Mouse (Mus musculus): ENCODE results near the gene Rfx4. TPM values are rescaled to one million over a fixed set of nuclear protein-coding genes. Genes with fewer than 3 reads are reported as not detected.
A peak's percentile ranks its signal among the peaks of the same experiment; 100 is the strongest.

Rfx4 gene
- total RNA-seq (2014; fragmentation: Nextera tagmentation) (not detected in 2 replicates), total RNA-seq (2017) (not detected in 2 replicates)

DNA sequence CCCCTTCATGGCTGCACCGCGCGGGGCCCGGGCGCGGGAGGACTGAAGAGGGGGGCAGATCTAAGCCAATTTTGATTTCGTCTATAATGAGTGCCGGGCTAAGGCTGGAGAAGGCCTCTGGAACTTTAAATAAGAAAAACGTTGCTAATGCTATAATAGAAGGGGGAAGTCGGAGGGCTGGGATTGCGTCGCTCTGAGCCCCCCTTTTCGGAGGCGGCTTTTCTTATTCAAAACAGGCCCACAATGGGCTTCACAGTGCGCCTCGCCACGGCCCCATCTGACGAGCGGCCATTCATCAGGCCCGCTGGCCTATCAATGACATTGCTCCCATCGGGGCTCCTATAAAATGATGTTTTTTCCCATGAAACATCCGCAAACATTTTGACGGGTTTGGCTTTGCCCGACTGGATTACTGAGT is at the start of gene Rfx4:
Rfx4 (plus strand) TSS at position 277 of the 418 bp plus-strand sequence.
- 0 out of 2 replicates have a peak, but pooled peaks have one; percentile 12 for ATAC-seq (replicated peaks; ENCODE audit: poor library complexity, severe bottlenecking)

- no peak for ATAC-seq (replicated peaks; ENCODE audit: poor library complexity, severe bottlenecking)
Observed at GRCm38 (mm10) chr10:84706543-84706942, 49.3 kb upstream of the Rfx4 start.

DNA sequence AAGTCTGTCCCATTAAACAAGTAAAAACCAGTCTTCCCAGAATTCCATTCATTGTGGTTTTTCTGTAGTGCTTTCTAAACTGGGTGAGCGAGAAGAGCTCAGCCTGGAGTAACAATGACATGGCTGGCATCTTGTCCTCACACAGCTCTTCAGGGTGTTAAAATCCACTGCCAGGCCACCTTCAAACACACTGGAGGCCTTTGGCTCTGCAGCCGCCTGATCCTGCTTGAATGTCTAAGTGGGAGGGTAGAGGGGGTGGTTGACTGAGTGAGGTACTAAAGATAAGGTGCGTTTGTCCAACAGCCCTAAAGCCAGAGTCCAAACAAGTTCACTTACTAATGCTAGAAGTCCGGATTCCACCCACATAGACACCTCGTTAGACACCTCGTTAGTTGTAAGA is 48.6 kb upstream of the Rfx4 start:
- no peak for ATAC-seq (replicated peaks; ENCODE audit: poor library complexity, severe bottlenecking)

DNA sequence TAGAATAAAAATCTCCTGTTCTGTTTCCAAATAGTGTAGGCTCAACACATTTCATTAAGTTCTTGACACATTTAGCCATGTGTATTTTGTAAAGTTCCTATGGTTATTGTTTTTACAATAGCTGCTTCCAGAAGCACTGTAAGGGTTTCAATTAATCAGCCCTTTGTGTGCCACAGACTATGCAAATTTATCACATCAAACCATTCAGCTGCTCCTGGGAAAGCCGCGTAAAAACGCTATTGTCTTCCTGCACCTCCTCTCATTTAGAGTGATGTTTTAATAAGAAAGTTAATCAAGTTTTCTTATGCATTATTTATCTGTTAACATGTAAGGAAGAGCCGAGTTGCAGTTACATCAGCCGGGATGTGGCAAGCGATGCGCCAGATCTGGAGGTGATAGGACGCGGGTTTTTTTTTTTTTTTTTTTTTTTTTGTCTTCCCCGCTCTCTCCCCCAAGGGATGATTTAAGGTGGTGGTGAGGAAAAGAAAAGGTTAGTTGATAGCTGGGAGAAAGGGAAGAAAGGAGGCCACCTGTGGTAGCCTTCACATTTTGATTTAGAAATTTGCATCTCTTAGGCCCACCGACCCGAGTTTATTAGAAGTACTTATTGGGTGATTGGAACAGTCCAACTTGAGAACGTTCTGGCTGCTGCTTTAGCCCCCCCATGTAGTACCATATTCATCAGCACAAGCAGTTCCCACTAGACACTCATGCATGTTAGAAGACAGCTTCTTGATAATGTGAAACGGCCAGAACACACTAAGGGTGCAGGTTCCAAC is 47.9 kb upstream of the Rfx4 start:
- ATAC-seq (replicated peaks; ENCODE audit: poor library complexity, severe bottlenecking): no peak

DNA sequence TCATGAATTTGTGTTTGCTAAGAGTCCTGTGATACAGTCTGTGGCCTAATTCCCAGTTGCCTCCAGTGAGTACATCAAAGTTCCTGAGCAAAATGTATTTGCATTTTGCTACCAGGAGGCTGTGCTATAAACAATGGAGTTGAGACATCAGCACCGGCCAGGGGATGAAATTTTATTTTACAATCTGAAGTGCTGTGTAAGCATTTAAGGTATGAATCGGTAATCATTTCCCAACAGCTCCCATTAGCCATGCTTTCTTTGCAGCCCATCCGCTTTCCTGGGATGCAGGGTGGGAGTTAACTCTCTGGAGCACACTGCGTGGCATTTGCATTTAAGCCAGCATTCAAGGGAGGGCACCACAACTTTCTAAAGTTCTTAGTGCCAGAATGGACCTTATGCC is 45.7 kb upstream of the Rfx4 start:
- no peak for ATAC-seq (replicated peaks; ENCODE audit: poor library complexity, severe bottlenecking)

- no peak for ATAC-seq (replicated peaks; ENCODE audit: poor library complexity, severe bottlenecking)
Observed at GRCm38 (mm10) chr10:84710827-84711226, 45.0 kb upstream of the Rfx4 start.

DNA sequence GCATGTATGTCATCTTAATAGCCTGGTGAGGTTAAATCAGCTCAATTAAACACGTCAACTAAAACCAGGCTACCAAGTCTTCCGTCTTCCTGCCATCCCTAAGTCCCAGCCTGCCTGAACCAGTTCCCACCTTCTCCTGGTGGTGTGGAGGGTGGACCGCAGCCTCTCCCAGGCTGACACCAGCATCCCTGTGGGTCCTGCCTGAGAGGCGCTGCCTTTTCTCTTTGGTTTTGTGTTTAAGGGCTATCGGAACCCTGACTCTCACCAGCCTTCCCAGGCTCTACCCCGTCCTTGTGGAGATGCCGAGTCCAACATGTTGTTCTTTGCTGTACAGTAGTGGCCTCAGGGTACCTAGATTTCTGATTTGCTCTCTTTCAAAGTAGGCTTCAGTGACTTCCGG is 44.4 kb upstream of the Rfx4 start:
- ATAC-seq (replicated peaks; ENCODE audit: poor library complexity, severe bottlenecking): no peak

DNA sequence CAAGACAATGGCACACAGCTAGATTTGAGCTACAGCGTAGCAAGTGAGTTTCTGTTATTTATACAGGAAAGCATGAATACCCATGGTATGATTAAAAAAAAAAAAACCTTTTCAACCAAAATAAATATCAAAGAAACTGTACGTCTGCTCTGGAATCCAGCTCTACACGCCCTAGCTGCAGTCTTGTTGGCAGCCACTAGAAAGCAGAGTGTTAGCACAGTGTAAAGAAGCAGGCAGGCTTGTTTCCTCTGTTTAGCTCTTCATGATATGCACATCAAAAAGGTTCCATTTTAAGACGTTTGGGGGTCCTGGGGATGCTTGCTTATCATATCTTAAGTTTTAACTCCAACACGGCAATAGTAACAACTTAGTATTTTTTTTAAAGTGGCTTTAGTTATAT is 43.9 kb upstream of the Rfx4 start:
- no peak for ATAC-seq (replicated peaks; ENCODE audit: poor library complexity, severe bottlenecking)

DNA sequence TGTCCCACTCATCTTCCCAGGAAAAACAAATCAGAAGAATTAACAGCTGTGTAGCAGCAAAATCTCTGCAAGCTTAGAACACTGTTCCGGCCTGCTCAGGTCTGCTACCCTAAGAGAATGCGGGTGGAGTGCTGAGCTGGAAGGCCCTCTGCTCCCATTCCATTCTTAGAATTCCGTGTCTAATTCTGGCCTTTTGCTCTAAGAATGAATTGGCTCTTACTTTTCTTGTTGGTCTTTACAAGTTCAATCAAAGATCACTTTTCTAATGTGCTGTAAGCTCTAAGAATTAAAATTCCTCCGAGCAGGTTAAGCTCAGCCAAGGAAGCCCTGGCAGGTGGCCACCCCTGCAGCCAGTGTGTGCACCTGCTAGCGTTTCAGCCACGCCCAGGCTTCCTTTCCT is 43.3 kb upstream of the Rfx4 start:
- ATAC-seq (replicated peaks; ENCODE audit: poor library complexity, severe bottlenecking): no peak

DNA sequence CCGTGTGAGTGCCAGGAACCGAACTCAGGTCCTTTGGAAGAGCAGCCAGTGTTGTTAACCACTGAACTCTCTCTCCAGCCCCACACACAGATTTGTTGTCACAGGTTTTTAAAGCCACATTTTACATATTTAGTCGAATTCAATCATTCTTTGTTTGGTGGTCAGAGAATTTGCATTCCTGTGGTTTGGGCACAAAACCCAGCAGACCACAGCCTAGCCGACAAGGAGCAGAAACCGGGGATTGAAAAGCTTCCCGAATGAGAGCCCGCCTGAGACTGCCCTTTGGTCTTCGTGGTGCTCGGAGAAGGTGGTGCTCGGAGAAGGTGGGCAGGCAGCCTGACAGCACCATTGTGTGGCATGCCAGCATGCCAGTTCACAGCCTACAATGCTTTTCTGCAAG is 42.8 kb upstream of the Rfx4 start:
- ATAC-seq (replicated peaks; ENCODE audit: poor library complexity, severe bottlenecking): no peak

GRCm38 (mm10) chr10:84715639-84716038 is 40.2 kb upstream of the Rfx4 start:
- ATAC-seq (replicated peaks; ENCODE audit: poor library complexity, severe bottlenecking): no peak

GRCm38 (mm10) chr10:84716581-84716980 is 39.3 kb upstream of the Rfx4 start:
- no peak for ATAC-seq (replicated peaks; ENCODE audit: poor library complexity, severe bottlenecking)

DNA sequence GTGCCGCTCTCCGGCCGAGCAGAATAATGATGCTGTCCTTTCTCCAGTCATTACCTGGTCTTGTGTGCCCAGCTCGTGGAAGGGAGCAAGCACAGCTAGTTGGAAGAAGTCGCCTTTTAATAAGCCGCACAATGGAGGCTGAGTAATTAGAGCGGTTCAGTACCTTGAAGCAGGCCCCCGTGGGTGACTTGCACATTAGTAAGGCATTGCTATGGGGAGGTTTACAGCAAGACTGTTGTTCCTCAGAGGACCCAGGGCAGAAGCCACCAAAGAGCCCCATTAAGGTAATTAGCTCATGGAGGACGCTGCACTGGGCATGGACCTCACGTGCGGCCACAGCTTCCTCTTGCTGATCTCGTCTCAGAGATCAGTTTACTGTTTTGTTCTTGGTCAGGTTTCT is 33.2 kb upstream of the Rfx4 start:
- ATAC-seq (replicated peaks; ENCODE audit: poor library complexity, severe bottlenecking): no peak

GRCm38 (mm10) chr10:84727005-84727404 is 28.9 kb upstream of the Rfx4 start:
- ATAC-seq (replicated peaks; ENCODE audit: poor library complexity, severe bottlenecking): no peak

GRCm38 (mm10) chr10:84727760-84728159 is 28.1 kb upstream of the Rfx4 start:
- no peak for ATAC-seq (replicated peaks; ENCODE audit: poor library complexity, severe bottlenecking)

- ATAC-seq (replicated peaks; ENCODE audit: poor library complexity, severe bottlenecking): no peak
Observed at GRCm38 (mm10) chr10:84730078-84730477, 25.8 kb upstream of the Rfx4 start.

DNA sequence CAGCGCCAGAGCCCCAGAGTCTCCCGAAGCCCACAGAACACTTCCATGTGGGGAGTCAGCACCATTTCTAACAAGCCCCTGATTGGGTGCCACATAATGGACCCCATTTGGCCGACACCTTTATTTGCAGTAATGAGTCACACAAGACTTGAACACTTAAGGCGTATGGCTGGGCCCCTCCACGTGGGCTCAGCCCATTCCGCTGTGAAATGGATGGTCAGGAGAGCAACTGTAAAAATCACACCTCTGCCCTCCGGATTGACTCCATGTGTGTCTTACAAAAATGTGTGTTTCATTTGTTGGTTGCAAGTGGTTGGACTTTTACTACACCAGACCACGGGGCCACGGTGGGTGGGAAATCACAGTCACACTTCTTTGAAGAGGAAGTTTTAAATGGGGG is 24.9 kb upstream of the Rfx4 start:
- ATAC-seq (replicated peaks; ENCODE audit: poor library complexity, severe bottlenecking): no peak

DNA sequence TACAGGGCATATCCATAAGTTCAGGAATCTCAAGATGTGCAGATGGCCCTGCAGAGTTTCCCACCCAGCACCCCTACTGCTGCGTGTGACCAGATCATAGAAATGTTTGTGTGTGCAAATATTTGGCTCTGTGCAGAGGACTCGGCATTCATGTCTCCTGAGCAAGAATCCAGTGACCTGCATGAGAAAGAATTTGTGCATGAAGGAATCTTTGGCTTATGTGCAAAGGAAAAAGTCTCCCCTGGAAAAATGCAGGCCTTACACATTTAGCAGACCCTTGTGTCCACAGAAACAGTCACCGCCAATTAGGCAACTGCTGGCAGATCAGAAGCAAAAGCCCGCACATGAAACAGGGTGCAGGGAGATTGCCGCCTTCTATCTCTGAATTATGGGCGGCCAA is 22.4 kb upstream of the Rfx4 start:
- ATAC-seq (replicated peaks; ENCODE audit: poor library complexity, severe bottlenecking): no peak

- ATAC-seq (replicated peaks; ENCODE audit: poor library complexity, severe bottlenecking): peak; percentile 46
Observed at GRCm38 (mm10) chr10:84754851-84755785, 744 bp upstream of the Rfx4 start.

DNA sequence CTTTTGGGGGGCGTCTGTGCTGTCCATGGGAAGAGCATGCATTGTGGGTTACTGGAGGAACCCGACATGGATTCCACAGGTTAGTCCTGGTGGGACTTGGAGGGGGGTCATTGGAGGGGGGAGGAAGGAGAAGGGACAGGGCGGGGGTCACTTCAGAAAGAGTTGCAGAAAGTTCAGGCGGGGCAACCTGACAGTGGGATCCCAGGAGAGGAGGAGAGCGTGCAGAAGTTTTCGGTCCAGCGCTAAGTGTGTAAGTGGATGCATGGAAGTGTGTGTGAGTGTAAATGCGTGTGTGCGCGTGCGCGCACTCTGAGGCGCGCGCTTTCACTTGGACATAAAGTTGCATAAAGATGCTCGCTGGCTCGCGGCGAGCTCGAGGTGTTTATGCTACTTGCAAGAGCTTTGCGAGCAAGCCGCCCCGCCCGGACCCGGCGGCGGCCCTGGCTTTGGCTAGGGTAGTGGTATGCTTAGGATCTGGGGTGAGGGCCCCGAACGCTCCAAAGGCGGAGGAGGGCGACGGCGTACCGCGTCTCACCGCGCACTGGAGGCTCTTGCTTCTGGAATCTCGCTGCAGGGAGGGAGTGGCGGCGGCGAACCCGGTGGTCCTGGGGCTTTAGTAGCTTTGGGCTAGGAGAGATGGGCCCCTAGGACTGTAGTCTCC is 703 bp downstream of the Rfx4 start:
- ATAC-seq (replicated peaks; ENCODE audit: poor library complexity, severe bottlenecking): no peak

Data from granulocyte monocyte progenitor cell, adult 5-6 weeks (primary cell).